Mouse (Mus musculus): ENCODE results near the gene Pou6f1. TPM values are rescaled to one million over a fixed set of nuclear protein-coding genes. Genes with fewer than 3 reads are reported as not detected.
"Not testable (repeated sequence)": the region's sequence is repeated elsewhere in the genome, so short reads cannot be mapped to it uniquely, and the experiment has no call there.

Gene Pou6f1
- polyA plus RNA-seq, 1 experiment, result 14.4 TPM

- no peak for DNase-seq (ENCODE audit: low spot score)
Observed at GRCm38 (mm10) chr15:100619200-100619599, 19.4 kb upstream of the Pou6f1 start.

GRCm38 (mm10) chr15:100616221-100616620, 16.4 kb upstream of the Pou6f1 start:
- no peak for DNase-seq (ENCODE audit: low spot score)

GRCm38 (mm10) chr15:100615825-100616220, 16.0 kb upstream of the Pou6f1 start:
- DNase-seq (ENCODE audit: low spot score), result peak; percentile 82

- peak; percentile 93 for DNase-seq (ENCODE audit: low spot score)
Observed at GRCm38 (mm10) chr15:100614996-100615824, 15.4 kb upstream of the Pou6f1 start, which contains the start of gene Dazap2. Gene Dazap2, plus strand, starts transcription at chr15:100615349.

- DNase-seq (ENCODE audit: low spot score), result peak; percentile 68
Observed at GRCm38 (mm10) chr15:100614218-100614995, 14.6 kb upstream of the Pou6f1 start.

GRCm38 (mm10) chr15:100613584-100613983, 13.8 kb upstream of the Pou6f1 start:
- DNase-seq (ENCODE audit: low spot score), result peak; percentile 52

- no peak for DNase-seq (ENCODE audit: low spot score)
Observed at GRCm38 (mm10) chr15:100612432-100612831, 12.6 kb upstream of the Pou6f1 start.

- DNase-seq (ENCODE audit: low spot score), result no peak
Observed at GRCm38 (mm10) chr15:100611951-100612350, 12.2 kb upstream of the Pou6f1 start.

GRCm38 (mm10) chr15:100606677-100607076, 6.9 kb upstream of the Pou6f1 start:
- not testable (repeated sequence) for DNase-seq (ENCODE audit: low spot score)

- no peak for DNase-seq (ENCODE audit: low spot score)
Observed at GRCm38 (mm10) chr15:100601669-100602068, 1.9 kb upstream of the Pou6f1 start.

GRCm38 (mm10) chr15:100600696-100601272, 1.0 kb upstream of the Pou6f1 start:
- no peak for DNase-seq (ENCODE audit: low spot score)

- DNase-seq (ENCODE audit: low spot score), result peak; percentile 56
Observed at GRCm38 (mm10) chr15:100600047-100600695, 387 bp upstream of the Pou6f1 start.

GRCm38 (mm10) chr15:100598883-100599275, 905 bp downstream of the Pou6f1 start:
- DNase-seq (ENCODE audit: low spot score), result no peak

GRCm38 (mm10) chr15:100598287-100598882, 1.4 kb downstream of the Pou6f1 start:
- no peak for DNase-seq (ENCODE audit: low spot score)

GRCm38 (mm10) chr15:100592817-100593216, 7.0 kb downstream of the Pou6f1 start:
- DNase-seq (ENCODE audit: low spot score), result no peak

- no peak for DNase-seq (ENCODE audit: low spot score)
Observed at GRCm38 (mm10) chr15:100590436-100590835, 9.3 kb downstream of the Pou6f1 start.

- DNase-seq (ENCODE audit: low spot score), result no peak
Observed at GRCm38 (mm10) chr15:100588297-100588696, 11.5 kb downstream of the Pou6f1 start.

- no peak for DNase-seq (ENCODE audit: low spot score)
Observed at GRCm38 (mm10) chr15:100587166-100587565, 12.6 kb downstream of the Pou6f1 start.

- DNase-seq (ENCODE audit: low spot score), result no peak
Observed at GRCm38 (mm10) chr15:100585931-100586330, 13.9 kb downstream of the Pou6f1 start.

GRCm38 (mm10) chr15:100580108-100580507, 19.7 kb downstream of the Pou6f1 start:
- no peak for DNase-seq (ENCODE audit: low spot score)

GRCm38 (mm10) chr15:100577972-100578371, 21.8 kb downstream of the Pou6f1 start:
- DNase-seq (ENCODE audit: low spot score), result no peak

All from urinary bladder, adult 2 months (tissue).